Mouse (Mus musculus): ENCODE measurements at regions not wholly inside any gene's neighbourhood (a gene's known extent, or its start where the extent isn't known, plus 50 kb on each side); places are given as distances from the start of the nearest gene placed in this dataset.
A peak's percentile ranks its signal among the peaks of the same experiment; 100 is the strongest.

- DNase-seq (ENCODE audit: low spot score), result no peak
Observed at GRCm38 (mm10) chr16:26302045-26302444, 69.6 kb downstream of the Cldn1 start.

- no peak for DNase-seq (ENCODE audit: low spot score)
Observed at GRCm38 (mm10) chr16:26291692-26292091, 79.9 kb downstream of the Cldn1 start.

GRCm38 (mm10) chr16:26285627-26286026, 86.0 kb downstream of the Cldn1 start:
- no peak for DNase-seq (ENCODE audit: low spot score)

GRCm38 (mm10) chr16:26284713-26285112, 86.9 kb downstream of the Cldn1 start:
- DNase-seq (ENCODE audit: low spot score), result no peak

- no peak for DNase-seq (ENCODE audit: low spot score)
Observed at GRCm38 (mm10) chr16:26282418-26282817, 89.2 kb downstream of the Cldn1 start.

GRCm38 (mm10) chr16:26281496-26281895, 90.1 kb downstream of the Cldn1 start:
- DNase-seq (ENCODE audit: low spot score), result no peak

GRCm38 (mm10) chr16:26276789-26277188, 94.9 kb downstream of the Cldn1 start:
- DNase-seq (ENCODE audit: low spot score), result no peak

- no peak for DNase-seq (ENCODE audit: low spot score)
Observed at GRCm38 (mm10) chr16:26252824-26253223, 118.8 kb downstream of the Cldn1 start.

- DNase-seq (ENCODE audit: low spot score), result no peak
Observed at GRCm38 (mm10) chr16:26251698-26252097, 119.9 kb downstream of the Cldn1 start.

GRCm38 (mm10) chr16:26251027-26251426, 120.6 kb downstream of the Cldn1 start:
- no peak for DNase-seq (ENCODE audit: low spot score)

GRCm38 (mm10) chr16:26248939-26249338, 122.7 kb downstream of the Cldn1 start:
- DNase-seq (ENCODE audit: low spot score), result no peak

- no peak for DNase-seq (ENCODE audit: low spot score)
Observed at GRCm38 (mm10) chr16:26247926-26248325, 123.7 kb downstream of the Cldn1 start.

- DNase-seq (ENCODE audit: low spot score), result no peak
Observed at GRCm38 (mm10) chr16:26235239-26235638, 129.7 kb upstream of the P3h2 start.

GRCm38 (mm10) chr16:26234113-26234512, 128.5 kb upstream of the P3h2 start:
- peak; percentile 72 for DNase-seq (ENCODE audit: low spot score)

GRCm38 (mm10) chr16:26231110-26231509, 125.5 kb upstream of the P3h2 start:
- no peak for DNase-seq (ENCODE audit: low spot score)

GRCm38 (mm10) chr16:26211418-26211817, 105.8 kb upstream of the P3h2 start:
- no peak for DNase-seq (ENCODE audit: low spot score)

- no peak for DNase-seq (ENCODE audit: low spot score)
Observed at GRCm38 (mm10) chr16:26199125-26199524, 93.5 kb upstream of the P3h2 start.

GRCm38 (mm10) chr16:26196345-26196744, 90.8 kb upstream of the P3h2 start:
- no peak for DNase-seq (ENCODE audit: low spot score)

- DNase-seq (ENCODE audit: low spot score), result no peak
Observed at GRCm38 (mm10) chr16:26185288-26186281, 80.0 kb upstream of the P3h2 start.

GRCm38 (mm10) chr16:26184647-26185262, 79.2 kb upstream of the P3h2 start:
- no peak for DNase-seq (ENCODE audit: low spot score)

GRCm38 (mm10) chr16:26183530-26183929, 77.9 kb upstream of the P3h2 start:
- DNase-seq (ENCODE audit: low spot score), result no peak

GRCm38 (mm10) chr16:26181716-26182115, 76.1 kb upstream of the P3h2 start:
- DNase-seq (ENCODE audit: low spot score), result no peak

- DNase-seq (ENCODE audit: low spot score), result no peak
Observed at GRCm38 (mm10) chr16:26171441-26171840, 65.9 kb upstream of the P3h2 start.

Data from ovary, postnatal 14 days (tissue).